Mouse (Mus musculus): ENCODE measurements at regions not wholly inside any gene's neighbourhood (a gene's known extent, or its start where the extent isn't known, plus 50 kb on each side); places are given as distances from the start of the nearest gene placed in this dataset.
A peak's percentile ranks its signal among the peaks of the same experiment; 100 is the strongest.
"Not testable (repeated sequence)": the region's sequence is repeated elsewhere in the genome, so short reads cannot be mapped to it uniquely, and the experiment has no call there.

GRCm38 (mm10) chr12:70633194-70633593 lies 180.3 kb downstream of the Tmx1 start:
- no peak for DNase-seq

DNA sequence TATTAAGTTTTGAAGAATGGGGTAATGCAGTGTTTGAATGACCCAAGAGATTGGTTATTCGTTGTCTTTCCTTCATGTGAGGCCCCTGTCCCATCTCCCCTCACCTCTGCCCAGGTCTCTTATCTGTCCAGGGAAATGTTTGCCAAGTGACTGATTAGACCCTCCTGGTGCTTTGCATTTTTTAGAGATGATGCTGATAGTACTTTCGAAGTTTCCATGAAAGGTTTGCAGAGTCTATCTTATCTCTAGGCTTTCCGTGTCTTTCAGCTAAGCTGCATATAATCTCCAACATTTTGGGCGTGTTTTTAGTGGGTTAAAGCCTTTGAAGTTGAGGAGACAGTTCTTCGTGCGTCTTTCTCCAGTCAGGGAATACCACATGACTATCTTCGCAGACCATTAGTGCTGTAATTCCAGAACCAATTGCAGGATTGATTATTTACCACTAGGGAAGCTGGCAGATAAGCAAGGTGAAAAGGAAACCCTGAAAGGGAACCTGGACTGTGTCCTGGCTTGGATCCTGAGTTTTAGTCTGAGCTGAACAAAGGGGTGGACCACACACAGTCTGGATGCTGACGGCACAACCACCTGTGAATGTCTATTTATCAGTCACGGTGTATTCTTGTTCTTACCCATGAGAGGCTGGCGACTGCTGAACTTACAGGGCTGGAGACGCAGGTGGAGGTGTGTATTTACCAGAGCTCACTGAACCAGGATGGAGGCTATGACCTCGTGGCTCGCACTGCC lies 180.9 kb downstream of the Tmx1 start:
- DNase-seq: no peak

DNA sequence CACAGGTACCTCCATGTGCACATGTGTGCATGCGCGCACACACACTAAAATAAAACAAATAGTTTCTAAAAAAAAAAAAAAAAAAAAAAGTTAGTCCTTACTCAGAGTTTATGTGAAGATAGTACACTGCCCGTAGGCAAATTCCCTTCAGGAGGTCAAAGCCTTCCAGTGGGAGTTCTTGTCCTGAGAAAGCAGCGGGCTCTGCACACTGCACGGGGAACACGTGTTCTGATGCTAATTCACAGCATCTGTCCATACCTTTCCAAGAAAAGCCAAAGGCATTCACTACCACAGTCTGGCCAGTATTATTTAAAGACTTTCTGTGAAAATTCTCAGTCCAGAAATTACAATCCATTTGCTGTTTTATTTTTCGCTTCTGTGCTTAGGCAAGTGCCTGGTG lies 183.1 kb downstream of the Tmx1 start:
- no peak for DNase-seq

GRCm38 (mm10) chr12:70640186-70640585 lies 185.1 kb upstream of the Frmd6 start:
- DNase-seq: no peak

DNA sequence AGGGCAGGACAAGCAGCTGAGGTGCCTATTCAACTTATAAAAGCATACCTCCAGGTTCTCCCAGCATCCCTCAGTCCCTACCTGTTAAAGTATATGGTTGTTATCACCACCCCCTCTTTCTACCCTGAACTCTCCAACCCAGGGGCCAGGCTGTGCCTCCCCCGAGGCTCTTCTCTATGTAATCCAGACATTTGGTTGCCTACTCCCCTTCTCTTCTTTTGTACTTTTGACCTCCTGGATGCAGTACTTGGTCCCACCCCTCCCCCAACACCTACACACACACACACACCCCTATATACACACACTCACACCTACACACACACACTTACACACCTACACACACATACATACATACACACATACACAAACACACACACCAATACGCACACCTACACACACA lies 180.4 kb upstream of the Frmd6 start:
- DNase-seq: no peak

DNA sequence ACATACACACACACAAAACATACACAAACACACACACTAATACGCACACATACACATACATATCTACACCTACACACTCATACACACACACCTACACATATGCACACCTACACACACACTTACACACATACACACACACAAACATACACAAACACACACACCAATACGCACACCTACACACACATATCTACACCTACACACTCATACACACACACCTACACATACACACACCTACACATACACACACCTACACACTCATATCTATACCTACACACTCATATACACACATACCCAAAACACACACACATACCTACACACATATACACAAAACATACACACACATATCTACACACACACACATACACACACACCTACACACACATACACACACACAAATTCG lies 179.9 kb upstream of the Frmd6 start:
- no peak for DNase-seq

DNA sequence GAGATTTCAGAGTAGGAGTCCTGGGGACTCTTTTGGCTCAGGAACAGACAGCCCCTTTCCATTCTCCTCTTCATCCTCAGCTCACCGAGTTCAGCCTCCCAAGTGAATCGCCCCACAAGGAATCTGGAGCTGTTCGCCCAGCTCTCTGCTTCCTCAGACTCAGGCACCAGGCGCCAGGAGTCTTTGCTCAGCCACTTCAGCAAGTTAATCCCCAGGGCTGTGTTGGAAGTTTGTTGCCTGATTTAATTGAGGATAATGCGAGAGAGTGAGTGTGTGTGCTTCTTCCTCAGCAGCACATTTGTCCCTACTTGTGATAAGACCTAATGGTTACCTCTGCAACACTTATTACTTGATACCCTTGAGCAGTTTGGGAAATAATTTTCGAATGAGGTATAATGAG lies 177.8 kb upstream of the Frmd6 start:
- DNase-seq: no peak

- DNase-seq: no peak
These were observed 177.0 kb upstream of the Frmd6 start for GRCm38 (mm10) chr12:70648179-70648811.

DNA sequence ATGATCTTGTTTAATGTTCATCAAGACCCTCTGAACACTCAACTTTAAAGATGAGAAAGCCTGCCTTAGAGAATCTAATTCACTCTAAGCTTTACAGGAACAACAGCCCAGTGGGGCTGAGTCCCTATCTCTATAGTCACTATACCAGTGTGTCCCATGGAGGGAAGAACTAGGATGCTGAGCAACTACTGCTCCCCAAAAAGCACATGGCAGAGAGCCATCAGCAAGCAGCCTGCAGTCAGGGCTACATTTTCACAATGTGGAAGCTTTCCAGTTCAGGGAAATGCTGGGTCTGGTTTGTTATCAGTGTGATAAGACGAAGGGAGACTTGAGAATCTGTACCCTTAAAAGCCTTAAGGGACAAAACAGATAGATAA lies 176.5 kb upstream of the Frmd6 start:
- peak; percentile 38 for DNase-seq

DNA sequence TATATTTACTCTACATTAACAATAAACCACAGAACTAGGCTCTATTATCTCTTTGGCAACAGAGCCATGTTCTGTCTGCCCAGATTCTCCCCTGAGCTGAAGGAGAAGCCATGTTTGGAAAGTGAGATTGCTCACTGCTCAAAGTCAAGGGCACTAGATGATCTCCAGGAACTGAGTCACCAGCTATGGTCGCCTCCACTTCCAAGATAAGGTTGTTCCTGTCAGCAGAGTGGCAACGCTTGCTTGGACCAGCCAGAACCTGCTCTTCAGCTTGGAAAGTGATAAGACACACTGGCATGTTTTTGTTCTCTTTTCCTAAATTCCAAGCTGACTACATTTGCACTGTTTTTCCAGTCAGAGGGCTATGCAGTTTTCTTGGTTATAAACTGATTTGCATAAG lies 175.6 kb upstream of the Frmd6 start:
- DNase-seq: no peak

DNA sequence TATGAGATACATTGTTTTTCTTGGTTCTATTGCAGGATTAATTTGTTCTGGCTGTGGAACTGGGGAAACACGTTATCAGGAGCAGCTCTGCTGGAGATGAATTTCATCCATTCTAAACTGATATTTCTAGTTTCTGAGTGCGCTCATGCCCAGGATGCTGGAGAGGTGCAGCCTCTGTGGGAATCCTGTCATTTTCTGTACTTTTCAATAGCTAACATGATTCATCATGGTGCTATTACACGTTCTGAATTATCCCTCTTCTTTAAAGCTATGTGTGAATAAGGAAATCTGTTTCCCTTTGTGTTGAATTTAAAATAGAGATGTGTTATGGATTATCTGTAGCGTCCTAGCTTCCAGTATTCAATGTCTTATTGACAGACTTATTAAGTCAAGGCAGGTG lies 174.8 kb upstream of the Frmd6 start:
- no peak for DNase-seq

DNA sequence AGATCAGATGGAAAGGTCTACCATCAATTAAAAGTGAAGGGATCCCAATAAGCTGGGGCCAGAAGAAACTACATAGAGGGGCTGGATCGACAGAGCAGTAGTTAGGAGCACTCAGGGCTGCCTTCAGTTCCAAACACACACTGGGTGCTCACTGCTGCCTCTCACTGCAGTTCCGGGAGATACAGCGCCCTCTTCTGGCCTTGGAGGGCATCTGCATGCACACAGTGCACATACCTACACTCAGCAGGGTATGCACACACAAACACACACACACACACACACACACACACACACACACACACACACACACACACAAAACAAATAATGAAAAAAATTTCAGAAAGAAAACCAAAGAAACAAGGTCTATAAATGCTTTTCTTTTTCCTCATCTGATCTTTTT lies 172.6 kb upstream of the Frmd6 start:
- no peak for DNase-seq

GRCm38 (mm10) chr12:70653971-70654370 lies 171.3 kb upstream of the Frmd6 start:
- no peak for DNase-seq

DNA sequence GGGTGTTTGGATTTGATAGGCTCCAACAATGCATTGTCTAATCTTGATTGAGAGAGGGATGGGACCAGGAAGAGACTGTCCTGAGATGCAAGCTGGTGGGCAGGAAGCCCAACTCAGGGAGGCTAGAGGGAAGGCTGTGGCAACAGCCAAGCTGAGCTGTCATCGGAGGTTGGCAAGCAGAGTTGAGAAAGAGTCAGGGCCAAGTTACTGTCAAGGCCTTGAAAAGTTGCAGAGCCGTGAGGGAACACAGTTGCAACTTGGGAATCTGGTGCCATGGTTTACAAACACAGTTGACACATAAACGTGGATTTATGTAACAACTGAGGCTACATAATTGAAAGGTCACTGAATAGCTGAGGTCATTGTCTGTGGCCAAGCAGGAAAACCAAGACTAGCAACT lies 170.8 kb upstream of the Frmd6 start:
- DNase-seq: no peak

- no peak for DNase-seq
These were observed 169.9 kb upstream of the Frmd6 start for GRCm38 (mm10) chr12:70655411-70655811.

GRCm38 (mm10) chr12:70655900-70656544 lies 169.3 kb upstream of the Frmd6 start:
- DNase-seq: no peak

DNA sequence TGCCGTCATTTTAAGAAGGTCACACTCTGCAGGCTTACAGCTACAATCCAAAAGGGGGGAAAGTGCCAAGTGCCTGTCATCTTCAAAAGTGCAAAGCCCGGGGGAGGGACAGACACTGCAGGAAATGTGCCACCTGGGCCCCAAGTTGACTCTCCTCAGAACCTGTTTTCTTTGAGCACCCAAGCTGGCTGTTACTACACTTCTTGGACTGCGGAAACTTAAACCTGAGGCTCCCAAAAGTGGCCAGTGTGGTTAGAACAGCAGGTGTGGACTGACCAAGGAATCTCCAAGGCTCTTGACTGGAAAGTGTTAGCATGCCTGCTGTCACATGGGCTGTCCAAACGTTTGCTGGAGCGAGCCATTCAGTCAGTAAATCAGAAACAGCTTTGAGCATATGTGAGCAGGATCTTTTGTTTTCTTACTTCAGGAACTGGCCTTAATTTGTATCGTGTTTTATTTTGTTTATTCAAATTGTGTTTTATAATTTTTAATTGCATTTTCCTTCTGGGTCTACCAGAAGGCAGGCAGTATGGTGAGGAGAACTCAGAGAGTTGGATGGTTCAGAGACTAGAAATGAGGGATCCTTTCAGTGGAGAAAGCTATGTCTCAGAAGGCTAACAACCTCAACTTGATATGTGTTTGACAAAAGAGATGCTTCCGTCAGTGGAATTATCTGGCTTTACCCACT lies 168.4 kb upstream of the Frmd6 start:
- no peak for DNase-seq

DNA sequence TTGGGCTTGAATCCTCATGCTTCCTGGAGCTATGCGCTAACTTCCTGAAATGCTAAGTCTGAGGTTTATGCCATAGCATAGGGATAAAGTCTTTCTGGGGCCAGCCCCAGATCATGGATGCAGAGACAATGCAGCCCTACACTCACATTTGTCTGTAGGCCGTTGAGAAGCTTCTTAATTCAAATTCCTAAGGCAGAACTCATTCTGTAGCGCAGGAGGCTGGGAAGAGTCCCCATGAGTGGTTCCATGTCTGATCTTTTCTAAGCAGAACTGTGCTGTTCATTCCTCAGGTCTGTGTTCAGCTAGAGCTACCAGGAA lies 167.9 kb upstream of the Frmd6 start:
- DNase-seq: no peak

DNA sequence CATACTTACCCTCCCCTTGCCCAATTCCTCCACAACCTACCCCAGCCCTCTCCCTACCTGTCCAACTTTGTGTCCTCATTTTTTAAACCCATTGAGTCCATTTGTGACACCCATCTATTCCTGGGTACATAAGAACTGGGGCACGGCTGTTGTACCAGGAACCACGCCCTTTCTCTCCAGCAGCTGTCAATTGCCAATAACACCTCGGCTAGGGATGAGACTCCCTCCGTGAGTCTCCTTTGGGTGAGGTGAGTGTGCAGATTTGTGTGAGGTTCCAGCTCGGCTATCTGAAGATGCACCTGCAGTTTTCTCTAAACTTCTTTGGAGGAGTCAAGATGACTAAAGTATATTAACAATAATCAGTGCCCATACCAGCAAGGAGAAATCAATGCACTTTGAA lies 167.2 kb upstream of the Frmd6 start:
- DNase-seq: no peak

- no peak for DNase-seq
These were observed 164.9 kb upstream of the Frmd6 start for GRCm38 (mm10) chr12:70660388-70660787.

GRCm38 (mm10) chr12:70668158-70668557 lies 157.2 kb upstream of the Frmd6 start:
- DNase-seq: not testable (repeated sequence)

DNA sequence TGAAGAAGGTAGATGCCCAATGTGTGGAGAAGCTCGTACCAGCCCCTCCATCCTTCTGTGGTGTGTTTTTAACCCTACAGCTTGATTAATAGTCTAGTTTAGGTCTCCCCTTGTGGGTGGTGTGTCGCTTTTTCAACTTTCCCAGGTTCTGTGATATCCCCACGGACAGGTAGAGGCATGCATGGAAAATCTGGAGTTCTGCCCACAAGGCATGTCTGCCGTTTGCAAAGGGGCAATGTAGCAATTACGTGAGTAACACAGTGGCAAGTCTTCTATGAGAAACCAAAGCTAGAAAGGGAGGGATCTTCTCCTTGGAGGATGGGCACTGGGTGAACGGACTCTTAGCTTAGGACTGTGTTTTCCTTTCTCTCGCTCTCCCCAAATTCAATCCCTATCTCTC lies 153.2 kb upstream of the Frmd6 start:
- DNase-seq: no peak

DNA sequence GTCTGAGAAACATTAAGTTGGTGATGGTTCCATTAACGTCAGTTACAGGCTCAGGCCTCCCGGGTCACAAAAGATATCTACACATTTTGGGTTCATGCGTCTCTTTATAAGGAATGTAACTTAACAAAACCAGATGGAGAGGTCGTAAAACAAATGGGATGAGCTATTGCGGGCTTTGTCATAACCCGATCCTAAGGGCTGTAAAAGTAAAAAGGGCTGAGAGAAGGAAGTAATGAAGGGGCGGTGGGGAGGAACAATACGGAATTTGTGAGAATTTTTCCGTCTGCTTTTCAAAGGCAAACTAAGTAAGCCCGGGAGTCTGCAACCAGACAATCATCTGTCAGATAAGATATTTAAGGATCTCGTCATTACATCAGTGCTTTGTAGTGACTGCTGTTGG lies 152.1 kb upstream of the Frmd6 start:
- no peak for DNase-seq

- DNase-seq: no peak
These were observed 151.2 kb upstream of the Frmd6 start for GRCm38 (mm10) chr12:70674144-70674543.

All from layer of hippocampus, adult 9-11 months (tissue).